ENCODE assay signal across 9 mouse cellular contexts in genomic region chr5:72665281-72665680, GRCm38 (mm10). TPM values are rescaled to one million over a fixed set of nuclear protein-coding genes. Genes with fewer than 3 reads are reported as not detected.
DNase-seq lines count a peak whose midpoint lies in the region; ATAC-seq and TF ChIP-seq lines count a peak whose summit lies in the region.
"Had no signal": no experiment of that assay in that cellular context is flagged by ENCODE, and none has a peak within 500 bp of the region (broad histone marks: within the 10 kb centered on the region; RNA-seq: fewer than 3 reads in every experiment).

No protein-coding gene starts in this region.

- no peak overlapping the region for H3K9ac ChIP-seq in midbrain, embryonic 14.5 days (replicated peaks; ENCODE audit: low read length)
- H3K9ac ChIP-seq in midbrain, embryonic 16.5 days (ENCODE audit: low read depth, low read length) = no peak overlapping the region
- no peak overlapping the region for H3K9ac ChIP-seq in lung, postnatal 0 days (replicated peaks; ENCODE audit: low read depth)
- H3K9ac ChIP-seq: heart, embryonic 15.5 days; neural tube, embryonic 12.5 days had no signal

- no peak for TF ChIP-seq POLR2A in kidney, adult 2 months (IDR thresholded peaks at IDR 0.05; ENCODE audit: low read depth, low read length)

- no peak overlapping the region for H3K4me3 ChIP-seq in midbrain, embryonic 14.5 days (replicated peaks; ENCODE audit: low read depth, low read length)
- no peak overlapping the region for H3K4me3 ChIP-seq in midbrain, embryonic 16.5 days (ENCODE audit: low read depth, low read length)
- no peak overlapping the region for H3K4me3 ChIP-seq in kidney, adult 2 months (ENCODE audit: insufficient read depth, low read depth, low read length)
- H3K4me3 ChIP-seq in lung, postnatal 0 days (ENCODE audit: low read depth, low read length) = no peak overlapping the region
- H3K4me3 ChIP-seq: heart, embryonic 15.5 days; neural tube, embryonic 12.5 days had no signal

- no peaks in the 10 kb centered on the region for H3K36me3 ChIP-seq in midbrain, embryonic 14.5 days (ENCODE audit: control insufficient read depth, insufficient read depth, low read length)
- H3K36me3 ChIP-seq in midbrain, embryonic 16.5 days (ENCODE audit: control insufficient read depth, insufficient read depth, low read length) = no peaks in the 10 kb centered on the region
- no peaks in the 10 kb centered on the region for H3K36me3 ChIP-seq in kidney, adult 2 months (ENCODE audit: control insufficient read depth, insufficient read depth, low read length)
- no peaks in the 10 kb centered on the region for H3K36me3 ChIP-seq in lung, postnatal 0 days (ENCODE audit: insufficient read depth, low read length)
- H3K36me3 ChIP-seq: heart, embryonic 15.5 days; neural tube, embryonic 12.5 days had no signal

- peak; percentile 65 for DNase-seq in midbrain, embryonic 14.5 days
- DNase-seq in T-cell, adult 2 months (ENCODE audit: low spot score) = peak; percentile 51
- peak; percentile 50 for DNase-seq in kidney, adult 2 months
- DNase-seq in lung, postnatal 0 days (ENCODE audit: low spot score) = peak; percentile 56
- peak; percentile 5 for DNase-seq in spleen, adult 12 weeks (ENCODE audit: low spot score)

- no peak overlapping the region for H3K4me2 ChIP-seq in midbrain, embryonic 14.5 days (ENCODE audit: low read length)
- H3K4me2 ChIP-seq in midbrain, embryonic 16.5 days (ENCODE audit: low read length) = no peak overlapping the region
- H3K4me2 ChIP-seq in lung, postnatal 0 days (replicated peaks; ENCODE audit: low read depth, low read length) = no peak overlapping the region
- H3K4me2 ChIP-seq: heart, embryonic 15.5 days; neural tube, embryonic 12.5 days had no signal

- no peak overlapping the region for H3K27ac ChIP-seq in midbrain, embryonic 14.5 days (replicated peaks; ENCODE audit: low read depth, low read length)
- no peak overlapping the region for H3K27ac ChIP-seq in midbrain, embryonic 16.5 days (ENCODE audit: low read length)
- no peak overlapping the region for H3K27ac ChIP-seq in kidney, adult 2 months (ENCODE audit: insufficient read depth, low read depth, low read length)
- H3K27ac ChIP-seq in lung, postnatal 0 days (ENCODE audit: low read length) = no peak overlapping the region
- H3K27ac ChIP-seq: heart, embryonic 15.5 days; neural tube, embryonic 12.5 days had no signal

- no peak for TF ChIP-seq EP300 in lung, postnatal 0 days (IDR thresholded peaks at IDR 0.05)

- ATAC-seq in midbrain, embryonic 14.5 days (ENCODE audit: low FRiP score, low TSS enrichment) = no peak
- no peak for ATAC-seq in midbrain, embryonic 16.5 days
- ATAC-seq in common myeloid progenitor, adult 5-6 weeks (replicated peaks; ENCODE audit: low read depth, poor library complexity, severe bottlenecking) = peak; percentile 77
- peak; percentile 21 for ATAC-seq in lung, postnatal 0 days

- no peaks in the 10 kb centered on the region for H3K9me3 ChIP-seq in midbrain, embryonic 14.5 days (ENCODE audit: control insufficient read depth, low read length)
- no peaks in the 10 kb centered on the region for H3K9me3 ChIP-seq in midbrain, embryonic 16.5 days (replicated peaks; ENCODE audit: control insufficient read depth, low read length, poor library complexity, severe bottlenecking)
- no peaks in the 10 kb centered on the region for H3K9me3 ChIP-seq in lung, postnatal 0 days (ENCODE audit: low read length)
- H3K9me3 ChIP-seq: heart, embryonic 15.5 days; neural tube, embryonic 12.5 days had no signal

- WGBS in midbrain, embryonic 14.5 days = 22% methylated on average over 5 of the region's 5 CpGs
- WGBS in midbrain, embryonic 16.5 days = 27% methylated on average over 5 of the region's 5 CpGs
- WGBS in kidney, adult 2 months = 21% methylated on average over 5 of the region's 5 CpGs
- WGBS in lung, postnatal 0 days = 27% methylated on average over 5 of the region's 5 CpGs

- H3K27me3 ChIP-seq in midbrain, embryonic 14.5 days (ENCODE audit: control insufficient read depth, insufficient read depth, low read length) = no peaks in the 10 kb centered on the region
- no peaks in the 10 kb centered on the region for H3K27me3 ChIP-seq in midbrain, embryonic 16.5 days (ENCODE audit: control insufficient read depth, insufficient read depth, low read depth, low read length)
- no peaks in the 10 kb centered on the region for H3K27me3 ChIP-seq in kidney, adult 2 months (replicated peaks; ENCODE audit: control insufficient read depth, insufficient read depth, low read length)
- H3K27me3 ChIP-seq in lung, postnatal 0 days (replicated peaks; ENCODE audit: insufficient read depth, low read length) = no peaks in the 10 kb centered on the region
- H3K27me3 ChIP-seq: heart, embryonic 15.5 days; neural tube, embryonic 12.5 days had no signal

- peak; percentile 63 for TF ChIP-seq CTCF in kidney, adult 2 months (conservative IDR thresholded peaks at IDR 0.05; ENCODE audit: insufficient read depth, insufficient read length, low read depth, low read length)
- peak; percentile 88 for TF ChIP-seq CTCF in lung, postnatal 0 days (IDR thresholded peaks at IDR 0.05)

- no peaks in the 10 kb centered on the region for H3K4me1 ChIP-seq in midbrain, embryonic 14.5 days (ENCODE audit: control insufficient read depth, insufficient read depth, low read length)
- H3K4me1 ChIP-seq in midbrain, embryonic 16.5 days (ENCODE audit: control insufficient read depth, insufficient read depth, low read length) = no peaks in the 10 kb centered on the region
- H3K4me1 ChIP-seq in kidney, adult 2 months (ENCODE audit: control insufficient read depth, insufficient read depth, low read length) = no peaks in the 10 kb centered on the region
- H3K4me1 ChIP-seq in lung, postnatal 0 days (ENCODE audit: insufficient read depth, low read depth, low read length) = no peaks in the 10 kb centered on the region
- H3K4me1 ChIP-seq: neural tube, embryonic 12.5 days had no signal

RNA-seq across cellular contexts. Expression of gene Nipal1, which starts 17.7 kb away (rescaled TPM):
- polyA plus RNA-seq in midbrain, embryonic 14.5 days (2014; fragmentation: Nextera tagmentation; extraction: Ambion mirVana) = 0.19 and 1.6 TPM in 2 replicates
- polyA plus RNA-seq in midbrain, embryonic 16.5 days (2015; fragmentation: Nextera tagmentation; extraction: Ambion mirVana) = 0.54 and 0.70 TPM in 2 replicates
- total RNA-seq in common myeloid progenitor, adult 5-6 weeks (2017) = 0.09 TPM in 1 of 2 replicates, not detected in the other
- polyA plus RNA-seq in kidney, adult 2 months (2012; rRNA removed) = 0.70 and 1.2 TPM in 2 replicates
- 11.0 TPM in 2 replicates for polyA plus RNA-seq in lung, postnatal 0 days (2015; fragmentation: Nextera tagmentation; extraction: Ambion mirVana)

RNA-seq across cellular contexts. Expression of gene Cnga1, which starts 21.2 kb away (rescaled TPM):
- 0.12 TPM in 1 of 2 replicates, not detected in the other for polyA plus RNA-seq in midbrain, embryonic 14.5 days (2014; fragmentation: Nextera tagmentation; extraction: Ambion mirVana)
- not detected in 2 replicates for polyA plus RNA-seq in midbrain, embryonic 16.5 days (2015; fragmentation: Nextera tagmentation; extraction: Ambion mirVana)
- total RNA-seq in common myeloid progenitor, adult 5-6 weeks (2017) = not detected in 2 replicates
- polyA plus RNA-seq in kidney, adult 2 months (2012; rRNA removed) = not detected in 2 replicates
- 0.05 TPM in 1 of 2 replicates, not detected in the other for polyA plus RNA-seq in lung, postnatal 0 days (2015; fragmentation: Nextera tagmentation; extraction: Ambion mirVana)
- polyA plus RNA-seq: heart, embryonic 15.5 days; neural tube, embryonic 12.5 days had no signal

Comparison
In these comparisons a context has a peak if more than half of its experiments do, and no peak if none do; other contexts are left out.
1. ATAC-seq: peak in common myeloid progenitor, adult 5-6 weeks (single experiment) and lung, postnatal 0 days (single experiment); none in midbrain, embryonic 14.5 days (single experiment) and midbrain, embryonic 16.5 days (single experiment).
2. DNase-seq: peak in every context shown above with its lines; median percentile 65 in midbrain, embryonic 14.5 days; 56 in lung, postnatal 0 days; 51 in T-cell, adult 2 months; 50 in kidney, adult 2 months; 5 in spleen, adult 12 weeks.